Mouse (Mus musculus) C2C12 (cell line): ENCODE measurements at regions not wholly inside any gene's neighbourhood (a gene's known extent, or its start where the extent isn't known, plus 50 kb on each side); places are given as distances from the start of the nearest gene placed in this dataset.

Experiments used
- CEBPB ChIP-seq: IDR thresholded peaks from one replicate; pipeline ENCODE4 v1.6.1; 2011; ENCODE audit warnings: low read depth, mild to moderate bottlenecking, control low read depth, moderate library complexity
- CTCF ChIP-seq: IDR thresholded peaks from one replicate; pipeline ENCODE4 v1.5.1; 2011; ENCODE audit not compliant: control insufficient read depth, insufficient read depth, insufficient read length
- FOSL1 ChIP-seq: IDR thresholded peaks from one replicate; pipeline ENCODE4 v1.8.0; 2011; ENCODE audit warnings: mild to moderate bottlenecking, low read length; ENCODE audit not compliant: poor library complexity, insufficient read depth, severe bottlenecking
- MAX ChIP-seq: IDR thresholded peaks from one replicate; pipeline ENCODE4 v1.6.1; 2011; ENCODE audit warnings: mild to moderate bottlenecking, control low read depth
- MYOD1 ChIP-seq: IDR thresholded peaks from one replicate; pipeline ENCODE4 v1.6.1; 2011; ENCODE audit warnings: low read depth; ENCODE audit not compliant: control insufficient read depth, insufficient read length
- MYOG ChIP-seq: IDR thresholded peaks from one replicate; pipeline ENCODE4 v1.6.1; 2011; ENCODE audit not compliant: control insufficient read depth, insufficient read length; ENCODE audit errors: extremely low read depth
- USF1 ChIP-seq: IDR thresholded peaks from one replicate; pipeline ENCODE4 v1.6.1; 2011; ENCODE audit warnings: low read depth, mild to moderate bottlenecking, control low read depth, moderate library complexity

DNA sequence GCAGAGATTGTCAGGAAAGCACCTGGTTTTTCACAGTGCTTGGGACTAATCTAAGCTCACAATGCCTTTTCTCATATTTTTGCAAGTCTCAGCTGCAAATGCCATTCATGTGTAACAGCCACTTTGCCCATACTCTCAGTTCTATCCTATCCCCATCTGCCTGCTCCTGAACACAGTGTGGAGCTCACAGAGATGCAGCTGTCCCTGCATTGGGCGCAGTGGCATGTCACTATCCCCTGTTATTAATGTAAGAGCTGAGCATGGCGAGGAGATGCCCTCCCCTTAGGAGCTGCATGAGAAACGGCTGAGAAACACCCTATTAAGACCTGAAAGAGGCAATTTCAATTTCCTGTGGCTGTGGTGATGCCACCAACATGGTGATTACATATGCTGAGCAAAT is 1341.1 kb downstream of the Gsdmc2 start:
- TF ChIP-seq CTCF (no peak), CEBPB (no peak), FOSL1 (no peak), USF1 (no peak), MYOG (no peak), MAX (no peak), MYOD1 (no peak)
